Mouse (Mus musculus) frontal cortex, adult 2 months (tissue): ENCODE measurements around the gene Khdrbs1. TPM values are rescaled to one million over a fixed set of nuclear protein-coding genes. Genes with fewer than 3 reads are reported as not detected.
A peak's percentile ranks its signal among the peaks of the same experiment; 100 is the strongest.

ENCODE experiments used
- DNase-seq, 2 experiments: peaks; one replicate each; pipeline ENCODE4 v3.0.0; 2022; ENCODE audit warnings: low spot score in 1 of 2; ENCODE audit errors: extremely low spot score in 1 of 2
- polyA plus RNA-seq: library from polyadenylated mRNA; depleted of rRNA; stranded (reverse); fragments of >200 nt; gene quantifications from 2 replicates; pipeline ENCODE4 v1.2.3, GENCODE M21; 2012; rRNA removed

The Khdrbs1 gene
- polyA plus RNA-seq, 1 experiment, result 52.0 TPM

DNA sequence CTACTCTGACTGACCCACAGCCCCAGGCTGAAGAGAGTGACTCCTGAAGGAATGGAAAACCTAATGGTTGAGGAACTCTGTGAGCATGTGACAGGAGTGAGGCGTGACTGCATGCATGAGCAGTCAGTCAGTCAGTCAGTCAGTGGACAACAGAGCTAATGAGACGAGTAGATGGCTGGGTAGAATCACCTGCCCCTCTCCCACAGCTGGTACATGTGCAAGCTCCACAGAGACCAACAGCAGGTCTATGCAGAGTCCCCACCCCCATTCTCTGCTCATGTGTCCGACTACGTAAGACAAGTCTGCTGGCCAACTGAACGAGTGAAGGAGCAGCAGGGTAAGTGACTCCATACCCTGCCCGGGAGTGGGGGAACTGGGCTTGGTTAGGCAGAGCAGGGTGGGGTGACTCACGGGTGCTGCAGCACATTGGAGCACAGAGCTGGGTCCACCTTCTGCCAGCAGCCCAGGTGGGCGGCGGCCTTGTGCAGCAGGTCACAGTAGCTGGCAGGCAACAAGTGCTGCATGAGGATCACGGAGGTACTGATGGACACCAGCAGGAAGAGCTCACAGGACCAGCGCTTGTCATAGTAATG, 58.1 kb downstream of the Khdrbs1 start:
- no peak for DNase-seq

DNA sequence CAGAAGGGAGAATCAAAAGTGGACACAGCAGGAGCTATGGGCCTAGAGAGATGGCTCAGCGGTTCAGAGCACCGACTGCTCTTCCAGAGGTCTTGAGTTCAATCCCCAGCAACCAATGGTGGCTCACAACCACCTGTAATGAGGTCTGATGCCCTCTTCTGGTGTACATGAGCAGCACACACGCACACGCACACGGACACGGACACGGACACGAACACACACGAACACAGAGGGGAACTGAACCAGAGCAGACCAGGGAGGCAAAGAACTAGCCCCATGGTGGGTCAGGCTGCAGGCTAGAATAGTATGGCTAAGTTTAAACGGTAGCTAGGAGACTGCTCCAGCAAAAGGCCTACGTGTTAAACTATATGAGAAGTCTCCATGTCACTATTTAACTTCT, 60.3 kb downstream of the Khdrbs1 start:
- DNase-seq, result no peak

DNA sequence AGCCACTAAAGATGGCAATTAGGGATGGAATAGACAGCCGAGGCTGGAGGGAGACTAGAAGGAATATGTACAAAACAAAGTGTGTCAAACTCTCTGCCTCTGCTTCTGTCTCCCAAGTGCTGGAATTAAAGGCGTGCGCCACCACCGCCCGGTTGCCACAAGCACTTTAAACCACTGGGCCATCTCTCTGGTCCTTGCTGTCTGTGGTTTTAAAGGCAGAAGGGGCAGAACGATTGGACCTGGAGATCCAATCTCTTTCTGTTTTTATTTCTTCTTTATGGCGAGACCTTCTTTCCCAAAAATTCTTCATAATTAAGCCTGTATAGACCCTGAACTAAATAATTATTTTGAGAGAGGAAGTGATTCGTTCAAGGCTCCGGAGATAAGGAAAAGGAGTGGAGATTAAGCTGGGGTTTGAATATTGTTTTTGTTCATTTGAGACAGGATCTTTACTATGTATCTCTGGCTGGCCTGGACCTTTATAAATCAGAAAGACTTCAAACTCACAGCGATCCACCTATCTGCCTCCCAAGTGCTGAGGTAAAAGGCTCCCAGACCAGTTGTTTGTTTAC, 69.1 kb downstream of the Khdrbs1 start:
- no peak for DNase-seq

DNA sequence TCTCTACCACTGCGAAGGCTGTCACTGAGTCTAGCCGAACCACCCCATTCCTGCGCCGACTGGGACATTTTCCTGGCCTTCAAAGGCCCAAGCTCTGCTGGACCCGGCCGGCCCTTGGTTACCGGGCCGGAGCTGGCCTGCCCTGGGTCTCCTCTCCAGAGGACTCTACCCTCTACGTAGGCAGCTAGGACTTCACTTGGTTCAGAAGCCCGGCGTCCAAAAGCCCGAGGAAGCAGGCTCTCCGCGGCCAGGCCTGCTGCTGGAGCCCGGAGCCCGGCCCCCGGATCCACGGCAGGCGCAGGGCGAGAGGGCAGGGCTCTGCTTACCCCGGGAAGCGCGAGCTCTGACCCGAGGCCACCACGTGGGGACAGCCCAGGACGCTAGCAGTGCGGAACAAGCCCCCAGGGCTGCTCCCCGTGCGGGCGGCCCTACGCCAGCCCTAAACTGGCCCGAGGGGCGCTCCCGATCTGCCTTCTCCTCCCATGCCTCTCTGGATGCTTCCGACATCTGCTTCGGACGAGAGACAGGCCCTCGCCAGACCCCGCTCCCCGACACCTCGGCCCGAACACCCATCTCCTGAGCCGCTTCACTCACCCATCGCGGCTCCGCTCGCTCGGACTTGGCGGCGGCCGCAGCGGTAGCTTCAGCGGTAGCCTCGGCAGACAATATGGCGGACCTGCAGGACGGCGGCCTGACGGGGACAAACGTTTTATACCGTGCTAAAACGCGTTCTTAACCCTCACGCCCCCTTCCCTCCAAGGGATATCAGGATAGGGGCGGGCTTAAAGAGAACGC, 69.8 kb downstream of the Khdrbs1 start, which contains the start of gene Kpna6:
TSS of gene Kpna6 (minus strand) at position 685 of the 795 bp plus-strand sequence.
- peak; percentile 84 to 96 for DNase-seq

DNA sequence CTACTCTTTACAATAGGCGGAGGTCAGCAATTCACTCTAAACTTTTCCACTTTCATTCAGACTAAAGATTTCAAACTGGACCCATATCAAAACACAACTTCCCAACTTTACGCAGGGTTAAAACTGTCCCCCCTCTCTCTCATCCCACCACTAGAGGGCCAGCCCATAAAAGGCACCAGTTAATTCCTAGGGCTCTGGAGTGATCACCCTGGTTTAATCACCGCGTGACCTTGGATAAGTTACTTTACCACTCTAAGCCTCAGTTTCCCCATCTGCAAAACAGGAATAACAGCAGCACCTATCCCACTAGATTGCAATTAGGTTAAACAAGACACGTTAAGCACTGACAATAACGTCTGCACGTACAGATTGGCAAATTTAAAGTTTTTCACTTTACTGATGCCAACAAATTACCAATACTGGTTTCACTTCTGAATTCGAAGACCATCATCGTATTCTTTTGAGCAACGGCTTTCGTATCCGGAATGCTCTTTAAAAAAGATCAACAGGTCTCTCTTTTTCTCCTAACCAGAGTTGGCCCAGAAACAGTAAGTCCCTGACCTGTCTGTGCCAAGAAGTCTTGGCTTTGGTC, 70.5 kb downstream of the Khdrbs1 start:
- DNase-seq, result peak in 1 of 2 experiments; percentile 65

DNA sequence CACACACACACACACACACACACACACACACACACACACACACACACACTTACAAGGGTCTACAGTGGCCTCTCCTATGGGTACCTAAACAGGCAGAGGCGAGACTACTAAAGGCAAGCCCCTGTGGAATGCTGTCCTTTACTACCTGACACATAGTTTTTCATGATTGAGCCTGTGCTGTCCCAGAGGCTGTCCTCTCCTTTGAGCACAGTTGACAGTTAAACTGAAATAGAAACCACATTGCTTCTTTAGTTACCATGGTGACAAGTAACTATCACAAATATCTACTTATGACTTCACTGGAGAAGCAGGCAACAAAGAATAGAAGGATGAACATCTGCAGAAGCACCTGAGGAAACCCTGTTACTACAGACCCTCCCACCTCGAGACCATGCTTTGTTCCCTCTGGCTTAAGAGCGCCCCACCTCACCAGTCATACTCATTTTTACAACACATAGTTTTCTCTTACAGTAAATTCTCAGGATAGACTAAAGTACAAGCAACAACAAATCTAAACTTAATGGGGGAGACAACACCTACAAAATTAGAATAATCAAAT, 79.8 kb downstream of the Khdrbs1 start:
- DNase-seq, result no peak

DNA sequence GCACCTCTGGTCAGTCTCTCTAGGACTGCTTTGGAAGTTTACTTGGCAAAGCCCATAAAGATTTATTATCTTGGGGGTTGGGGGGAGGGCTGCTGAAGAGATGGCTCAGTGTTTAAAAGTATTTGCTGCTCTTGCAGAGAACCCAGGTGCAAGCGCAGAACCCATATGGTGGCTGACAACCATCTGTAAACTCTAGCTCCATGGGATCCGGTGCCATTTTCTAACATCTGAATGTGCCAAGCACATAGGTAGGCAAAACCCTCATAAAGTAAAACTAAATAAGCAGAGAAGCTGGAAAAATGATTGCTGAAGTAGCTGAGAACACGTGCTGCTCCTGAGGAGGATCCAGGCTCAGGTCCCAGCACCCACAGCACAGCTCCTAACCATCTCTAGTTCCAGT, 80.5 kb downstream of the Khdrbs1 start:
- no peak for DNase-seq

DNA sequence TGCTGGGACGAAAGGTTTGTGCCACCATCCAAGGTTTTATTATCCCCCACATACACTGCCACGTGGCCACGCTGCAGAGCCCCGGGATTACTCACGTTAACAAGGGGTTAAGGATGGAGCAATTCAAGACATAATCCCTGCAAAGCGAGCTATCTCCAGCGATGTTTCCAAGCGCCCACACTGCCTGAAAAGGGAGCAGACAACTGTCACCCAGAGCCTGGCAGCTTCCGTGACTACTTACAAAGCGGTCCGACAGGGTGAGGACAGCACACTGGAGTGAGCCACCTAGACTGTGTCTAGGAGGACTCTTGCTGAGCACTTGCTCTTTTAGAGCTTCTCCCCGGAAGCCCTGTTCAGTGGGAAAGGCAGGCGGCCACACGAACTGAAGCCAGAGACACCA, 87.3 kb downstream of the Khdrbs1 start:
- DNase-seq, result peak in 1 of 2 experiments; percentile 48

Other genes with a start within 250 kb of the Khdrbs1 start
- gene Marcksl1, start 228.7 kb downstream of the Khdrbs1 start, polyA plus RNA-seq, result 233 TPM in 2 replicates
- gene Hdac1, start 199.6 kb downstream of the Khdrbs1 start, polyA plus RNA-seq, result 61.8 and 70.6 TPM in 2 replicates
- 3.4 and 3.9 TPM in 2 replicates for gene Lck, start 168.7 kb downstream of the Khdrbs1 start, polyA plus RNA-seq
- gene Fam167b, start 163.8 kb downstream of the Khdrbs1 start, polyA plus RNA-seq, result 0.84 and 1.4 TPM in 2 replicates
- 215 and 219 TPM in 2 replicates for gene Eif3i, start 141.7 kb downstream of the Khdrbs1 start, polyA plus RNA-seq
- gene Tmem234, start 141.6 kb downstream of the Khdrbs1 start, polyA plus RNA-seq, result 139 and 143 TPM in 2 replicates
- gene Dcdc2b, start 128.0 kb downstream of the Khdrbs1 start, polyA plus RNA-seq, result 11.6 and 13.7 TPM in 2 replicates
- gene Iqcc, start 123.2 kb downstream of the Khdrbs1 start, polyA plus RNA-seq, result 32.0 and 34.9 TPM in 2 replicates
- 105 and 107 TPM in 2 replicates for gene Ccdc28b, start 118.4 kb downstream of the Khdrbs1 start, polyA plus RNA-seq
- gene Txlna, start 101.2 kb downstream of the Khdrbs1 start, polyA plus RNA-seq, result 31.9 and 36.2 TPM in 2 replicates
- gene Kpna6, start 69.5 kb downstream of the Khdrbs1 start, polyA plus RNA-seq, result 43.6 and 49.5 TPM in 2 replicates
- 19.9 and 21.1 TPM in 2 replicates for gene Tmem39b, start 45.5 kb downstream of the Khdrbs1 start, polyA plus RNA-seq
- gene Ptp4a2, start 68.9 kb upstream of the Khdrbs1 start, polyA plus RNA-seq, result 77.1 and 82.1 TPM in 2 replicates
- 0.40 TPM in 2 replicates for gene Spocd1, start 186.9 kb upstream of the Khdrbs1 start, polyA plus RNA-seq
- gene Adgrb2, start 242.6 kb upstream of the Khdrbs1 start, polyA plus RNA-seq, result 263 and 272 TPM in 2 replicates